Mouse (Mus musculus) subcutaneous adipose tissue, adult 2 months (tissue): ENCODE results near the gene 4933411K16Rik. TPM values are rescaled to one million over a fixed set of nuclear protein-coding genes. Genes with fewer than 3 reads are reported as not detected.

Experiments
- polyA plus RNA-seq: library from polyadenylated mRNA; depleted of rRNA; stranded (reverse); fragments of >200 nt; gene quantifications from 2 replicates; pipeline ENCODE4 v1.2.3, GENCODE M21; 2012; ENCODE audit warnings: low replicate concordance; rRNA removed

Gene 4933411K16Rik
- polyA plus RNA-seq: 1.1 and 1.4 TPM in 2 replicates

GRCm38 (mm10) chr19:42051948-42052347, at the start of gene 4933411K16Rik:
Gene 4933411K16Rik (plus strand): TSS chr19:42052248.

DNA sequence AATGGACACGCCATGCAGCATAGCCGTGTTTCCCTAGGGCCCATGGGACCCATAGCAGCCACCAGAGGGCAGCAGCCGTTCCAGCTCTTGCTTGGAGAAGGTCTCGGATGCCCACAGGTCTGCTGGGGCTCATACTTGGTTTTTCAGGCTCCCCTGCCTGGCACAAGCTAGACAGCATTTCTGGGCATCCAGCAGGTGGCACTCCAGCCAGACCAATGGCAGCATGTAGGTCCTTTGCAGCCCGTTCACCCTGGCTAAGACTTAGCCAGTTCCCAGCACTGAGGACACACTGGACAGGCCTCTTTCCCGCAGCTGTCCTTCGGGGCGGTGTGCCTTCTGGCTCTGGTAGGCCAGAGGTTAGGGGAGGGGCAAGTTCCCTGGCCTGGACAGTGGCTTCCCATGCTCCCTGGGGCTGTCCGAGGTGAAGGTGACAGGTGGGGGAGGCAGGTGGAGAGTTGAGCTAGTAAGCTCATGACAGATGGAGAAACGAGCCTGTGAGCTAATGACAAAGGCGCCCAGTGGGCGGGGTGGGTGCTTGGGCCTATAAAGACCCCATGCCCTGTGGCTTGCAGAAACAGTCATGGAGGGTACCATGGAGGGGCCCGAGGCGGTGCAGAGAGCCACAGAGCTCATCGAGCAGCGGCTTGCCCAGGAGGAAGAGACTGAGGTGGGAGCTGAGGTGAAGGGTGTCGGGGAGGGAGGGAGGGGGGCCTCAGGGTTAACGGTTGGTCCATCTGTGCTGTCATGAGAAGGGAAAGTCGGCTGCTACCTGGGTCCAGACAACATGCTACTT, 16.4 kb upstream of the 4933411K16Rik start, which contains the start of gene Ankrd2:
Gene Ankrd2 (plus strand): TSS at position 545 of the 793 bp plus-strand sequence.

DNA sequence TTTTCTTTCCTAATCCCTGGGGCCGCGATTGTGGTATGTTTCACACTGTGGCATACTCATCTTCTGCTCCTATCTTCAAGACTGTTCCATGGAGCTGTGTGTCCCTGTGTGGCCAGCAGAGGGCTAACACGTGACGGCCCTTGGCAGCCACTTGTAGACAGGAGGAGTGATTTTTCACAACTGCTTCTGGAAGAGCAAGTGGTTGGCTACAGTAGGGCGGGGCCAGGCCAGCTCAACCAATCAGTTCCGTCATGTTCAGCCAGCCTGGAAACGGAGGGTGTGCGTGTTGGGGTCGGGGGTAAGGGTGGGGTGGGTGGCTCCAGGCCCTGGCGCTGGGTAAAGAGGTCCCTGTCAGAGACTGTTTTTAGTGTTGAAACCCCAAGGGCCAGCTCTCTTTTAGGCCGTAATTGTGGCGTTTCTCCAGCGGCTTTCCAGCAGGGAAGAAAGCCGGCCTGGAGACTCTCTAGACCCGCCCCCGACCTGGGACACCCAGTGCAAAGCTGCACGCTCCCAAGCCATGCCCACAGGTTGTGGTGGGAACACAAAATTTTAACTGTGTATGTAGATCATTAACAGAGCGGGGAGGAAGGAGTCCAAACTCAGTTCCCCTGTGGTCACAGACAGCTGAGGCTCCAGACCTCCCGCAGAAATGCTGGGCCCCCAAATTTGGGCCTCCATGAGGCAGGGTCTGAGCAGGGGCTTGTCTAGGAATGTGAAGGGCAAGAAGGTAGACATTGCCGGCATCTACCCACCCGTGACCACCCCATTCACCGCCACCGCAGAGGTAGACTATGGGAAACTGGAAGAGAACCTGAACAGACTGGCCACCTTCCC, 6.6 kb upstream of the 4933411K16Rik start, which contains the start of gene Hoga1:
Gene Hoga1 (plus strand): TSS at position 342 of the 834 bp plus-strand sequence.

DNA sequence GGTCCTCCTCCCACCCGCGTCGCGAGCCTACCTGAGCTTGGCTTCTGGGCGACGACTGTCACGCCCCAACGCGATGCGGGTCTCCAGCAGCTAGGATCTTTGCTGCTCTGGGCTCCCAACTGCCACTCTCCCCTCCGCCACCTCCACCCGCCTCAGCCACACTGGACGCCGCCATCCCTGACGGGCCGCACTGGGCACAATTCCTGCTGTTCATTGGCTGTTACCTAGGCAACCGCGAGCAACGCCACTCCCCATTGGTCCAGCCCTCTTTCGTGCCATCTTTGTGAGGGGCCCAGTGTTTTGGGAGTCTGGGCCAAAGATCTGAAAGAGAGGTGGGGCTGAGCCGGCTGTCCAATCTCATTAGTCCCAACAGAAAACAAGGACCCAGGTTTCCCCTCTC, 34.1 kb downstream of the 4933411K16Rik start, which contains the start of gene Morn4:
Gene Morn4 (minus strand): TSS at position 192 of the 400 bp plus-strand sequence.

DNA sequence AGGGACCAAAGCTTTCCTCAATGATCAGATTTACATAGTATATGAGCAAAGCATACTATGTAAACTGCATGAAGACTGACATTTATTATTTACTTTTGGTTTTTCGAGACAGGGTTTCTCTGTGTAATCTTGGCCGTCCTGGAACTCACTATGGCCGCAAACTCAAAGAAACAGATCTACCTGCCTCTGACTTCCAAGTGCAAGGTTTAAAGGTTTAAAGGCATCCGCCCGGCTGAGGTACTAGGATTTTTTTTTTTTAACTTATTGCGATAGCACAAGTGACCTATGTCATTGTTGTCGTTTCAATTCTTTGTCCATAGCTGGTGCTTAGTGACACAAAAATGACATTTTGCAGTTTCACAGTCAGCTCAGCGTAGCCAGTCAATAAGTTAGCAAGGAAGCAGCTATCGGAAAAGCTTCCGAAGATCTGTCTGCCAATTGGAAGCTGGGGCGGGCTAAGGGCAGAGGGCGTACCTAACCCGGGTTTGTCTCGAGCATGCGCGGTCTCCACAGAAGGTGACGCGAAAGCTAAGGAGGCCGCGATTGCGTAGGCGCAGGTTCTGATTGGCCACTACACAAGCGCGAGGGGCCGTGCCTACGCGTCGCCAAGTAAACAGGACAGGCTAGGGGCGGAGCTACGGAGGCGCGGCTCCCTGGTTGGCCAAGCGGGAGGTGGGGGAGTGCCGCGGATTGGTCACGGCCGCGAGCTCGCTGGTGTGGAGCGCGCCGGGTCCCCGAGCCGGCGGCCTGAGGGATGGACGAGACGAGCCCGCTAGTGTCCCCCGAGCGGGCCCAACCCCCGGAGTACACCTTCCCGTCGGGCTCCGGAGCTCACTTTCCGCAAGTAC, 37.9 kb downstream of the 4933411K16Rik start, which contains the start of gene Pi4k2a:
Gene Pi4k2a (plus strand): TSS at position 723 of the 848 bp plus-strand sequence.

Other genes with a start within 250 kb of the 4933411K16Rik start
- gene Frat1, start 222.3 kb upstream of the 4933411K16Rik start, polyA plus RNA-seq: 2.2 and 4.4 TPM in 2 replicates
- gene Frat2, start 204.1 kb upstream of the 4933411K16Rik start, polyA plus RNA-seq: 1.8 and 3.6 TPM in 2 replicates
- 7.1 and 13.5 TPM in 2 replicates for gene Rrp12, start 156.1 kb upstream of the 4933411K16Rik start, polyA plus RNA-seq
- 346 and 357 TPM in 2 replicates for gene Pgam1, start 140.3 kb upstream of the 4933411K16Rik start, polyA plus RNA-seq
- 15.7 and 24.5 TPM in 2 replicates for gene Exosc1, start 118.8 kb upstream of the 4933411K16Rik start, polyA plus RNA-seq
- 59.7 and 116 TPM in 2 replicates for gene Zdhhc16, start 118.8 kb upstream of the 4933411K16Rik start, polyA plus RNA-seq
- gene Mms19, start 71.1 kb upstream of the 4933411K16Rik start, polyA plus RNA-seq: 55.1 and 85.4 TPM in 2 replicates
- gene Ubtd1, start 70.5 kb upstream of the 4933411K16Rik start, polyA plus RNA-seq: 40.4 and 49.3 TPM in 2 replicates
- not detected in 2 replicates for gene Ankrd2, start 16.2 kb upstream of the 4933411K16Rik start, polyA plus RNA-seq
- 6.7 and 9.9 TPM in 2 replicates for gene Hoga1, start 6.6 kb upstream of the 4933411K16Rik start, polyA plus RNA-seq
- gene Morn4, start 34.1 kb downstream of the 4933411K16Rik start, polyA plus RNA-seq: 1.9 and 12.7 TPM in 2 replicates
- gene Pi4k2a, start 38.2 kb downstream of the 4933411K16Rik start, polyA plus RNA-seq: 45.4 and 48.7 TPM in 2 replicates
- gene Avpi1, start 76.8 kb downstream of the 4933411K16Rik start, polyA plus RNA-seq: 16.3 and 16.5 TPM in 2 replicates
- gene Marveld1, start 95.2 kb downstream of the 4933411K16Rik start, polyA plus RNA-seq: 75.2 and 116 TPM in 2 replicates
- 50.4 and 53.7 TPM in 2 replicates for gene Zfyve27, start 111.7 kb downstream of the 4933411K16Rik start, polyA plus RNA-seq
- gene Sfrp5, start 150.0 kb downstream of the 4933411K16Rik start, polyA plus RNA-seq: 2.5 and 102 TPM in 2 replicates
- 1.1 and 3.7 TPM in 2 replicates for gene Golga7b, start 195.3 kb downstream of the 4933411K16Rik start, polyA plus RNA-seq